Mouse (Mus musculus): Measurements from ENCODE around the gene Serpinb8. TPM values are rescaled to one million over a fixed set of nuclear protein-coding genes. Genes with fewer than 3 reads are reported as not detected.

Gene Serpinb8
- polyA plus RNA-seq (2014; fragmentation: Nextera tagmentation; extraction: Ambion mirVana) = 0.90 TPM in 1 of 2 replicates, not detected in the other

DNA sequence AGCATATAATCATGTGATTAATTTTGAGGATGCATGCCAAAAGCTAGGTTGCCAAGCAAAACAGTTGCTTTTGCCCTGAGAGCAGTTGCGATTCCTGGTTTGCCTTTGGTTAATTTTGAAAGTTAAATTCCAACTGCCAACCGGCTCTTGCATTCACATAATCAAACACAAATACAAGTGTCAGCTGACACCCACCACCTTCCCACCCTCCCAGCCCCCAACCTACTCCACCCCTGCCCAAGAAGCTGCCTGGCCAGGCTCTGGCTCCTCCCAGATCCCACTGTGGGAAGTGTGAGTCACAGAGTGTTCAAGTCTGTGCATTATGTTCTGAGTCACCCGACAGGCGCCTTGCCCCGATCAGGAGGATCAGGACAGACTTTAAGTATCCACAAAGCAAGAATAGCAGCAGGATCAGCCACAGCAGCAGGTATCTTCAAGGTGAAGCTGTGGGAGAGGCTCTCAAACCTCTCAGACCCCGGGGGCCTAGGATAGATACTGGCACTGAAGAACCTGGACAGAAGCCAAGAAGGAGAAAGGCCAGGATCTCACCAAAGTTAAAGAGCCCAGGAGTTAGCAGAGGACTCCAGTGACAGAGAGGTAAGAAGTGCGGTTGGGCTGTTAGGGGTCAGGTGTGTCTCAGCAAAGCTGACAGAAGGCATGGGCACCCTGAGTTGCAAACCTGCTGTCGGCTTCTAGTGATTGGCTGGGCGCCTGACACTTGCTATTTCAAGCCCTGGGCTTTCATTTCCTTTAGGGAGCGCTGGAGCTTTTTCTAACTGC lies at the start of gene Serpinb8:
Gene Serpinb8 (plus strand): TSS at position 316 of the 780 bp plus-strand sequence.
- H3K36me3 ChIP-seq (ENCODE audit: control insufficient read depth, insufficient read depth, low read length) = no peaks in the 10 kb centered on the region
- ATAC-seq (ENCODE audit: low read depth) = peak; percentile 11; the same call in 1 of the 2 replicates
- H3K27ac ChIP-seq (ENCODE audit: low read depth, low read length) = no peak within 1 kb of the TSS
- H3K9me3 ChIP-seq (ENCODE audit: control insufficient read depth, low read length) = no peaks in the 10 kb centered on the region
- WGBS = 72% methylated on average over 10 of the region's 10 CpGs
- no peaks in the 10 kb centered on the region for H3K4me1 ChIP-seq (ENCODE audit: control insufficient read depth, insufficient read depth, low read length)
- no peak within 1 kb of the TSS for H3K9ac ChIP-seq (replicated peaks; ENCODE audit: low read depth, low read length)
- no peak within 1 kb of the TSS for H3K4me3 ChIP-seq (ENCODE audit: low read depth, low read length)
- H3K27me3 ChIP-seq (ENCODE audit: control insufficient read depth, insufficient read depth, low read length) = no peaks in the 10 kb centered on the region
- H3K4me2 ChIP-seq (ENCODE audit: low read depth, low read length) = no peak within 1 kb of the TSS

DNA sequence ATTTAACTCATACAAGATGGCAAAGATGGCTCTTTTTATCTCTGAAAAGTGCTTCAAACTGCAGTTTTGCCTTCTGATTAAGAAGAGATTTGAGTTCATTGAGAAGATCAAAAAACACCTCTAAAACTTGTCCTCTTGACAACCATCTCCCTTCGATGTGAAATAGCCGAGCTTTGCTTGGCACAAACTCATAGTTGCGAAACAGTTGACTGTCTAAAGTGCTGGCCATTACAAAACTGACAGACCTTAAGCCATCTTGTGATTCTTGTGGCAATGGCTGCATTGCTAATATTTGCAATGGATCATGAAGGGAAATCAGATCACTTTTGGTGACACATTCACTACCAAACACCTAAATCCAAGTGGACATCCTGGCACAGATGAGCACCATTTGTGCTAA lies 30.3 kb upstream of the Serpinb8 start:
- Histone ChIP-seq H3K27me3 (ENCODE audit: control insufficient read depth, insufficient read depth, low read length) (no peaks in the 10 kb centered on the region), H3K4me3 (ENCODE audit: low read depth, low read length) (no peak overlapping the region), H3K4me2 (ENCODE audit: low read depth, low read length) (no peak overlapping the region), H3K4me1 (ENCODE audit: control insufficient read depth, insufficient read depth, low read length) (no peaks in the 10 kb centered on the region), H3K27ac (ENCODE audit: low read depth, low read length) (no peak overlapping the region), H3K9me3 (ENCODE audit: control insufficient read depth, low read length) (no peaks in the 10 kb centered on the region), H3K36me3 (ENCODE audit: control insufficient read depth, insufficient read depth, low read length) (no peaks in the 10 kb centered on the region), H3K9ac (replicated peaks; ENCODE audit: low read depth, low read length) (no peak overlapping the region)
- WGBS = 92% methylated on average over 3 of the region's 3 CpGs
- ATAC-seq (ENCODE audit: low read depth) = no peak

DNA sequence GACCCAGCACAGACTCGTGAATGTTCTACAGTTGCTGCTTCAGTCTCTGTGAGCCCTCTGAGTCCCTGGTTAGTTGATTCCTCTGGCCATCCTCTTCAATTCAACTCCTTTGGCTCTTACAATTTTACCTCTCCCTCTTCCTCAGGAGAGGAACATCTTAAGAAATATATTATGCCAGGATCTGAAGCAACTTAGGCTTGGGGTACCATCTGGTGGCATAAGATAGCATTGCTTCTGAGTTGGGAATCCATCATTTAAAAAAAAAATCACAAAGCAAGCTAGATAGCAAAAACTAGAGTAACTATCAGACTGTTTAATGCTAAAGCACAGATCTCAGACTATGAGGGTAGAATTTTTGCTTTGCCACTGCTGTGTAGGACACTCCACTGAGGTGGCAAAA lies 27.7 kb upstream of the Serpinb8 start:
- Histone ChIP-seq H3K9ac (replicated peaks; ENCODE audit: low read depth, low read length) (no peak overlapping the region), H3K4me2 (ENCODE audit: low read depth, low read length) (no peak overlapping the region), H3K36me3 (ENCODE audit: control insufficient read depth, insufficient read depth, low read length) (no peaks in the 10 kb centered on the region), H3K4me3 (ENCODE audit: low read depth, low read length) (no peak overlapping the region), H3K27ac (ENCODE audit: low read depth, low read length) (no peak overlapping the region), H3K9me3 (ENCODE audit: control insufficient read depth, low read length) (no peaks in the 10 kb centered on the region), H3K4me1 (ENCODE audit: control insufficient read depth, insufficient read depth, low read length) (no peaks in the 10 kb centered on the region), H3K27me3 (ENCODE audit: control insufficient read depth, insufficient read depth, low read length) (no peaks in the 10 kb centered on the region)
- no peak for ATAC-seq (ENCODE audit: low read depth)
- 81% methylated on average over 1 of the region's 1 CpGs for WGBS

DNA sequence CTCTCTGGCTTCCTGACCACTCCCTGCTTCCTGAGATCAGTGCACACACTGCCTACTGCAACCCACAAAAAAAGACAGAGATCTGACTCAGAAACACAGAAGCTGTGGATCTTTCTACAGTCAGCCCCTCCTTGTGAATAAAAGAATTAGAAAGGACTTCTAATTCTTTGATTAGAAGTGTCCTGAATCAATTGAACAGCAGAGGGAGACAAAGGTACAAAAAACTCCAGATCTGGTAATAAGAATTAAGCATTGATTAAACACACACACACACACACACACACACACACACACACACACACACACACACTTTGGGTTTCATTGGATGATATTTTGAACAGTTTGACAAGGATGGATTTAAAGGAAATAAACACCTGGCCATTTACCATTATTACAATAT lies 24.2 kb upstream of the Serpinb8 start:
- H3K36me3 ChIP-seq (ENCODE audit: control insufficient read depth, insufficient read depth, low read length) = no peaks in the 10 kb centered on the region
- no peak overlapping the region for H3K27ac ChIP-seq (ENCODE audit: low read depth, low read length)
- no peaks in the 10 kb centered on the region for H3K27me3 ChIP-seq (ENCODE audit: control insufficient read depth, insufficient read depth, low read length)
- no peak overlapping the region for H3K9ac ChIP-seq (replicated peaks; ENCODE audit: low read depth, low read length)
- H3K4me2 ChIP-seq (ENCODE audit: low read depth, low read length) = no peak overlapping the region
- no peaks in the 10 kb centered on the region for H3K4me1 ChIP-seq (ENCODE audit: control insufficient read depth, insufficient read depth, low read length)
- no peak overlapping the region for H3K4me3 ChIP-seq (ENCODE audit: low read depth, low read length)
- H3K9me3 ChIP-seq (ENCODE audit: control insufficient read depth, low read length) = no peaks in the 10 kb centered on the region
- ATAC-seq (ENCODE audit: low read depth) = no peak

DNA sequence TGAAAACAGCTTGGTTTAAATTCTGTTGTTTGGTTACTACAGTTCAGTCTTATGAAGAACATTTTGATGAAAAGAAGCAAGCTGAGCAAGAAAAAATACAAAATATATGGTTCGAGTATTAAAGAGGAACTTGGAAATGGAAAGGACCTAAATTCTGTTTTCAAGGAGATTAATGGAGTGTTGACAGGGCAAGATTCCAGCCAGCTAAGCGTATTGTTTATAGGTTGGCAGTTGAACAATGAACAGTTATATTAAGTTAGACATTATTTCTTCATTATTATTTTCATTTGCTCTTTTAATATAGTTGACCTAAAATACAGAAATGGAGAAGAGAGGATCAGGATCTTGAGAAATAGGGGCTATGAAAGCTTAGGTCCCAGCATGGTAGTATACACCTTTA lies 13.7 kb upstream of the Serpinb8 start:
- no peak overlapping the region for H3K4me3 ChIP-seq (ENCODE audit: low read depth, low read length)
- no peak overlapping the region for H3K4me2 ChIP-seq (ENCODE audit: low read depth, low read length)
- 90% methylated on average over 2 of the region's 2 CpGs for WGBS
- H3K27ac ChIP-seq (ENCODE audit: low read depth, low read length) = no peak overlapping the region
- no peaks in the 10 kb centered on the region for H3K27me3 ChIP-seq (ENCODE audit: control insufficient read depth, insufficient read depth, low read length)
- H3K9ac ChIP-seq (replicated peaks; ENCODE audit: low read depth, low read length) = no peak overlapping the region
- H3K4me1 ChIP-seq (ENCODE audit: control insufficient read depth, insufficient read depth, low read length) = no peaks in the 10 kb centered on the region
- H3K9me3 ChIP-seq (ENCODE audit: control insufficient read depth, low read length) = no peaks in the 10 kb centered on the region
- ATAC-seq (ENCODE audit: low read depth) = no peak
- H3K36me3 ChIP-seq (ENCODE audit: control insufficient read depth, insufficient read depth, low read length) = no peaks in the 10 kb centered on the region

- no peak for ATAC-seq (ENCODE audit: low read depth)
- Histone ChIP-seq H3K27me3 (ENCODE audit: control insufficient read depth, insufficient read depth, low read length) (no peaks in the 10 kb centered on the region), H3K27ac (ENCODE audit: low read depth, low read length) (no peak overlapping the region), H3K36me3 (ENCODE audit: control insufficient read depth, insufficient read depth, low read length) (no peaks in the 10 kb centered on the region), H3K9ac (replicated peaks; ENCODE audit: low read depth, low read length) (no peak overlapping the region), H3K9me3 (ENCODE audit: control insufficient read depth, low read length) (no peaks in the 10 kb centered on the region), H3K4me2 (ENCODE audit: low read depth, low read length) (no peak overlapping the region), H3K4me1 (ENCODE audit: control insufficient read depth, insufficient read depth, low read length) (no peaks in the 10 kb centered on the region), H3K4me3 (ENCODE audit: low read depth, low read length) (no peak overlapping the region)
- WGBS = 93% methylated on average over 1 of the region's 1 CpGs
These were observed 12.3 kb upstream of the Serpinb8 start for GRCm38 (mm10) chr1:107577514-107577913.

GRCm38 (mm10) chr1:107581220-107581619 lies 8.6 kb upstream of the Serpinb8 start:
- H3K27me3 ChIP-seq (ENCODE audit: control insufficient read depth, insufficient read depth, low read length) = no peaks in the 10 kb centered on the region
- ATAC-seq (ENCODE audit: low read depth) = no peak
- no peak overlapping the region for H3K27ac ChIP-seq (ENCODE audit: low read depth, low read length)
- H3K9me3 ChIP-seq (ENCODE audit: control insufficient read depth, low read length) = no peaks in the 10 kb centered on the region
- H3K4me2 ChIP-seq (ENCODE audit: low read depth, low read length) = no peak overlapping the region
- H3K4me3 ChIP-seq (ENCODE audit: low read depth, low read length) = no peak overlapping the region
- H3K9ac ChIP-seq (replicated peaks; ENCODE audit: low read depth, low read length) = no peak overlapping the region
- no peaks in the 10 kb centered on the region for H3K4me1 ChIP-seq (ENCODE audit: control insufficient read depth, insufficient read depth, low read length)
- 88% methylated on average over 1 of the region's 1 CpGs for WGBS
- H3K36me3 ChIP-seq (ENCODE audit: control insufficient read depth, insufficient read depth, low read length) = no peaks in the 10 kb centered on the region

DNA sequence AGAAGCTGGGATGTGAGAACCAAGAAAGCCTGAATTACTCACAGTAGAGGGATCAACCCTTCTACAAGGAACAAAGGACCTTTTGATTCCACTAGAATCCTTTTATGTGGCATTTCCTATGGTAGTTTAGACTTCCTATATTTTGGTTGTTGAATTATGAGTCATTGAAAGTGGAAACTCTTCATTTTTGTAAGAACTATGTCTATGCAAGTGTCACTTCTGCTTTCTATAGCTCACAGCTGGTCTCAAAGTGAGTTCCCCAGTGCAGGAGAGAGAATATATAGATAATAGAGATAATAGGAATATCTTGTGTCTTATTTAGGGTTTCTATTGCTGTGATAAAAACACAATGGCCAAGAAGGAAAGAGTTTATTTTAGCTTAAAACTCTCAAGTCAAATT lies 6.9 kb upstream of the Serpinb8 start:
- Histone ChIP-seq H3K9ac (replicated peaks; ENCODE audit: low read depth, low read length) (no peak overlapping the region), H3K4me1 (ENCODE audit: control insufficient read depth, insufficient read depth, low read length) (no peaks in the 10 kb centered on the region), H3K27me3 (ENCODE audit: control insufficient read depth, insufficient read depth, low read length) (no peaks in the 10 kb centered on the region), H3K4me2 (ENCODE audit: low read depth, low read length) (no peak overlapping the region), H3K27ac (ENCODE audit: low read depth, low read length) (no peak overlapping the region), H3K9me3 (ENCODE audit: control insufficient read depth, low read length) (no peaks in the 10 kb centered on the region), H3K36me3 (ENCODE audit: control insufficient read depth, insufficient read depth, low read length) (no peaks in the 10 kb centered on the region), H3K4me3 (ENCODE audit: low read depth, low read length) (no peak overlapping the region)
- ATAC-seq (ENCODE audit: low read depth) = no peak

DNA sequence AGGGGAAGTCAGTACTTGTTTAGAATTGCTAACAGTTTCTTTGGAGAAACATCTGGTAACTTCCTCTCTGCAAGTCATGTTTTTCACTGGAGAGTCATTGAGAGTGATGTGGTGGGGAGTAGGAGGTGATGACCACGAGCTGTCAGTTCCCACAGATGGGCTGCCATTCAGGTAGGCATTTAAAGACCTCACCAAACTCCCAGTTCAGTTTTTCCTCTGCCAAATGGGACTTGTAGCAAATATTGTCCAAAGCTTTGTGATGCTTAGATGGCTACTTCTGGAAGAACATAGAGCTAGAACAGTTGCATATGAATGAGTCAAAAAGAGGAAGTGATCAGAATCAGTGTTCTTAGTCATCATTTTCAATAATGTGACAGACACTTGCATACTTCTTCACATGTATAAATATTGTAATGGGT lies 5.8 kb upstream of the Serpinb8 start:
- Histone ChIP-seq H3K4me1 (ENCODE audit: control insufficient read depth, insufficient read depth, low read length) (no peaks in the 10 kb centered on the region), H3K27ac (ENCODE audit: low read depth, low read length) (no peak overlapping the region), H3K36me3 (ENCODE audit: control insufficient read depth, insufficient read depth, low read length) (no peaks in the 10 kb centered on the region), H3K9ac (replicated peaks; ENCODE audit: low read depth, low read length) (no peak overlapping the region), H3K4me2 (ENCODE audit: low read depth, low read length) (no peak overlapping the region), H3K9me3 (ENCODE audit: control insufficient read depth, low read length) (no peaks in the 10 kb centered on the region), H3K4me3 (ENCODE audit: low read depth, low read length) (no peak overlapping the region), H3K27me3 (ENCODE audit: control insufficient read depth, insufficient read depth, low read length) (no peaks in the 10 kb centered on the region)
- ATAC-seq (ENCODE audit: low read depth) = no peak
- WGBS = 42% methylated on average over 1 of the region's 1 CpGs

Data from neural tube, embryonic 14.5 days (tissue).